Mouse (Mus musculus): ENCODE results near the gene Asb2. TPM values are rescaled to one million over a fixed set of nuclear protein-coding genes. Genes with fewer than 3 reads are reported as not detected.

Gene Asb2
- total and polyA plus RNA-seq, 2 experiments from 2014 or later, result 0.93 to 1.9 TPM

DNA sequence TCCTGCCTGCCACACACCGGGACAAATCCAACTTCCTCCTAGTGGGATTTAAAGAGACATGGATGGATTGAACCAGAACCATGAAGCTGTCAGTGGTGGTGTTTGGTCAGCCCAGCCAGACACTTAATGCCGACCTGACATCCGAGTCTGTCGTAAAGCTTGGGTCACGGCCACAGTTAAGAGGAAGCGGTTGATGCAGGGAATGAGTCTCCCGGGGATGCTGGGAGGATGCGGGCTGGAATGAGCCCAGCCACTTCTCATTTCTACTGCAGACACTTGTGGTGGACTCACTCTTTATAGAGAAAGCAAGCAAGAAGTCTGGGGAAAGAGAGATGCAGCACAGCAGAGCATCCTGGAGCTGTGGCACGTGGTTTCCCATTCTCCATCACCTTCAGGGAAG lies 55.3 kb downstream of the Asb2 start:
- Histone ChIP-seq H3K4me1 (ENCODE audit: insufficient read depth, low read length) (no peaks in the 10 kb centered on the region), H3K36me3 (ENCODE audit: insufficient read depth, low read length) (no peaks in the 10 kb centered on the region), H3K9me3 (ENCODE audit: low read length) (no peaks in the 10 kb centered on the region), H3K27me3 (ENCODE audit: insufficient read depth, low read length) (no peaks in the 10 kb centered on the region), H3K4me3 (ENCODE audit: low read depth, low read length) (no peak overlapping the region), H3K27ac (ENCODE audit: low read depth, low read length) (no peak overlapping the region), H3K9ac (replicated peaks; ENCODE audit: low read length, poor library complexity, severe bottlenecking) (no peak overlapping the region), H3K4me2 (ENCODE audit: low read depth, low read length, poor library complexity, severe bottlenecking) (no peak overlapping the region)
- no peak for TF ChIP-seq CTCF (IDR thresholded peaks at IDR 0.05)
- DNase-seq (ENCODE audit: low spot score) (no peak), ATAC-seq (ENCODE audit: low FRiP score) (no peak)
- 79% methylated on average over 9 of the region's 9 CpGs for WGBS

GRCm38 (mm10) chr12:103296292-103296691 lies 59.5 kb downstream of the Asb2 start:
- peak; percentile 42 for DNase-seq (ENCODE audit: low spot score)
- Histone ChIP-seq H3K27ac (ENCODE audit: low read depth, low read length) (no peak overlapping the region), H3K4me1 (ENCODE audit: insufficient read depth, low read length) (no peaks in the 10 kb centered on the region), H3K4me2 (ENCODE audit: low read depth, low read length, poor library complexity, severe bottlenecking) (no peak overlapping the region), H3K9me3 (ENCODE audit: low read length) (no peaks in the 10 kb centered on the region), H3K36me3 (ENCODE audit: insufficient read depth, low read length) (no peaks in the 10 kb centered on the region), H3K27me3 (ENCODE audit: insufficient read depth, low read length) (no peaks in the 10 kb centered on the region), H3K4me3 (ENCODE audit: low read depth, low read length) (no peak overlapping the region), H3K9ac (replicated peaks; ENCODE audit: low read length, poor library complexity, severe bottlenecking) (no peak overlapping the region)
- TF ChIP-seq CTCF (IDR thresholded peaks at IDR 0.05), result no peak
- ATAC-seq (ENCODE audit: low FRiP score), result no peak
- 19% methylated on average over 4 of the region's 4 CpGs for WGBS

DNA sequence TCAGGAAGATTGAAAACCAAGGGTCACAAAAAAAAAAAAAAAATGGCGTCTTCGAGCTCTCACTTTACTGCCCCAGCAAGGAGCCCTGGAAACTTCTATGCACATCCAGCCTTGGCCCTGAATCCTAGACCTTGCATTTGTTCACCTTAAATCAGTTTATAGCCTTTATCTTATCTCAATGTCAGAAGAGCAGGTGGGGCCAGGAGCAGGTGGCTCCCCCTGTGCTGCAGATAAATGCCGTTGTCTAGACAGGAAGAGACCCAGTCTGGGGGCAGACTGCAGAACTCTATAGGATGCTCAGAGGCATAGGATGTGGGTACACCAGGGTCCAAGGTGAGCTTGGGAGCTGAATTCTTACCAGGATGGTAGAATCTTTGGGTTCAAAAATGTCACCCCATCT lies 63.4 kb downstream of the Asb2 start:
- no peaks in the 10 kb centered on the region for H3K36me3 ChIP-seq (ENCODE audit: insufficient read depth, low read length)
- no peak for TF ChIP-seq CTCF (IDR thresholded peaks at IDR 0.05)

DNA sequence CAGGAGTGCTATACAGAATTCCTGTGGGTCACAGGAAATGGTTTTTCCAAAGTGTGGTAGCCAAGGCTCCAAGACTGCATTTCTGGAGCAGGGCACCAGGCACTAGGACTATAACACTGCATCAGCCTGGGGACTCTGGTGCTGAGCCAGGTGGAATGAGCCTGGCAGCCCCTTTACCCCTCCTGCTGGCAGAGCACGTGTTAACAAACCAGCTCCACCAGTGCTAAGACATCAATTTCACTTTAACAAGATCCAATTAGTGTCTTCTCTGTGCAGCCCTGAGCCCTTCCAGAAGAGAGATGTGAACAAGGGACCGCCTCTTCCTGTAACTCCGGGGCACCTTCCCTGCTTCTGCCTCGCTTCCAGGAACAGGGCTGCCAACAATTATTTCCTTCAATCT lies 68.5 kb downstream of the Asb2 start:
- no peaks in the 10 kb centered on the region for H3K36me3 ChIP-seq (ENCODE audit: insufficient read depth, low read length)
- H3K27me3 ChIP-seq (ENCODE audit: insufficient read depth, low read length), result no peaks in the 10 kb centered on the region
- 67% methylated on average over 4 of the region's 4 CpGs for WGBS
- no peak for DNase-seq (ENCODE audit: low spot score)
- no peak overlapping the region for H3K9ac ChIP-seq (replicated peaks; ENCODE audit: low read length, poor library complexity, severe bottlenecking)
- no peak overlapping the region for H3K4me3 ChIP-seq (ENCODE audit: low read depth, low read length)
- H3K9me3 ChIP-seq (ENCODE audit: low read length), result no peaks in the 10 kb centered on the region
- H3K4me2 ChIP-seq (ENCODE audit: low read depth, low read length, poor library complexity, severe bottlenecking), result no peak overlapping the region
- H3K4me1 ChIP-seq (ENCODE audit: insufficient read depth, low read length), result no peaks in the 10 kb centered on the region
- TF ChIP-seq CTCF (IDR thresholded peaks at IDR 0.05), result no peak
- ATAC-seq (ENCODE audit: low FRiP score), result no peak
- no peak overlapping the region for H3K27ac ChIP-seq (ENCODE audit: low read depth, low read length)

More for the DNA sequence above, 63.4 kb downstream of the Asb2 start:
- Histone ChIP-seq H3K27ac (ENCODE audit: low read depth, low read length) (no peak overlapping the region), H3K27me3 (ENCODE audit: insufficient read depth, low read length) (no peaks in the 10 kb centered on the region), H3K4me1 (ENCODE audit: insufficient read depth, low read length) (no peaks in the 10 kb centered on the region), H3K9ac (replicated peaks; ENCODE audit: low read length, poor library complexity, severe bottlenecking) (no peak overlapping the region), H3K4me3 (ENCODE audit: low read depth, low read length) (no peak overlapping the region), H3K9me3 (ENCODE audit: low read length) (no peaks in the 10 kb centered on the region), H3K4me2 (ENCODE audit: low read depth, low read length, poor library complexity, severe bottlenecking) (no peak overlapping the region)
- DNase-seq (ENCODE audit: low spot score), result no peak
- 96% methylated on average over 3 of the region's 3 CpGs for WGBS
- no peak for ATAC-seq (ENCODE audit: low FRiP score)

GRCm38 (mm10) chr12:103283411-103283810 lies 72.4 kb downstream of the Asb2 start:
- TF ChIP-seq CTCF (IDR thresholded peaks at IDR 0.05), result no peak
- DNase-seq (ENCODE audit: low spot score) (no peak), ATAC-seq (ENCODE audit: low FRiP score) (no peak)
- WGBS, result 90% methylated on average over 3 of the region's 3 CpGs
- H3K9me3 ChIP-seq (ENCODE audit: low read length), result no peaks in the 10 kb centered on the region
- no peak overlapping the region for H3K4me2 ChIP-seq (ENCODE audit: low read depth, low read length, poor library complexity, severe bottlenecking)
- no peaks in the 10 kb centered on the region for H3K36me3 ChIP-seq (ENCODE audit: insufficient read depth, low read length)
- no peaks in the 10 kb centered on the region for H3K27me3 ChIP-seq (ENCODE audit: insufficient read depth, low read length)
- H3K4me3 ChIP-seq (ENCODE audit: low read depth, low read length), result no peak overlapping the region
- no peaks in the 10 kb centered on the region for H3K4me1 ChIP-seq (ENCODE audit: insufficient read depth, low read length)
- no peak overlapping the region for H3K9ac ChIP-seq (replicated peaks; ENCODE audit: low read length, poor library complexity, severe bottlenecking)
- H3K27ac ChIP-seq (ENCODE audit: low read depth, low read length), result no peak overlapping the region

GRCm38 (mm10) chr12:103282936-103283335 lies 72.9 kb downstream of the Asb2 start:
- no peak overlapping the region for H3K4me3 ChIP-seq (ENCODE audit: low read depth, low read length)
- DNase-seq (ENCODE audit: low spot score), result no peak
- no peak overlapping the region for H3K9ac ChIP-seq (replicated peaks; ENCODE audit: low read length, poor library complexity, severe bottlenecking)
- 72% methylated on average over 6 of the region's 6 CpGs for WGBS
- H3K27ac ChIP-seq (ENCODE audit: low read depth, low read length), result no peak overlapping the region
- H3K27me3 ChIP-seq (ENCODE audit: insufficient read depth, low read length), result no peaks in the 10 kb centered on the region
- ATAC-seq (ENCODE audit: low FRiP score), result no peak
- H3K9me3 ChIP-seq (ENCODE audit: low read length), result no peaks in the 10 kb centered on the region
- no peaks in the 10 kb centered on the region for H3K4me1 ChIP-seq (ENCODE audit: insufficient read depth, low read length)
- TF ChIP-seq CTCF (IDR thresholded peaks at IDR 0.05), result no peak
- no peak overlapping the region for H3K4me2 ChIP-seq (ENCODE audit: low read depth, low read length, poor library complexity, severe bottlenecking)
- no peaks in the 10 kb centered on the region for H3K36me3 ChIP-seq (ENCODE audit: insufficient read depth, low read length)

All from midbrain, postnatal 0 days (tissue).